Mouse (Mus musculus) cortical plate, adult 2 months (tissue): Measurements from ENCODE around the gene Map3k6.

Experiments used
- CTCF ChIP-seq: fragments of 200-500 bp; IDR thresholded peaks from 2 replicates; pipeline ENCODE4 v1.5.1; 2011; ENCODE audit warnings: mild to moderate bottlenecking, control low read depth, low read length; ENCODE audit not compliant: insufficient read depth; ENCODE audit errors: extremely low read depth
- POLR2A ChIP-seq: fragments of 200-500 bp; IDR thresholded peaks from 2 replicates; pipeline ENCODE4 v1.6.1; 2011; ENCODE audit warnings: mild to moderate bottlenecking, low read length, control low read depth; ENCODE audit not compliant: insufficient read depth; ENCODE audit errors: extremely low read depth

- TF ChIP-seq POLR2A (no peak), CTCF (no peak)
Observed at GRCm38 (mm10) chr4:133211751-133212561, 28.7 kb upstream of the Map3k6 start, which contains the start of the genes Cd164l2 and Gpr3.
